Mouse (Mus musculus): ENCODE results near the gene Sptlc3. TPM values are rescaled to one million over a fixed set of nuclear protein-coding genes. Genes with fewer than 3 reads are reported as not detected.

The Sptlc3 gene
- 2.3 and 2.6 TPM in 2 replicates for polyA plus RNA-seq (2015; fragmentation: Nextera tagmentation; extraction: Ambion mirVana)

DNA sequence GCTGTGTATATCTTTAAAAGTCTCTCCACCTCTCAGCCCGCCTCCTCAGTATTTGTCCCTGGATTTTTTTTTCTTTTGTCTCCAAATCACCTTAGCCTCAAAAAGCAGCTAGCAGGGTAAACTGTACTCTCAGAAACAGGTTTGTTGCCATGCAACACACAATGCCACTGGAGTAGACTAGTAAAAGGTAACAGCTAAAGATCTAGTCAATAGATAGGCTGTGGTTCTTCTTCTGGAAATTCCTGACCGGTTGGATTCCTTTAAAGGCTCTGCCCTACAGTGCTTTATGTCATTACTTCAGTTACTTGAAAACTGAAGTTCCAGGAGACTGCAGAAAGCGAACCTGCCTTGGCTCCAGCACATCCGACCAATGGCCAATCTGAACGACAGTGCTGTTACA is at the start of gene Sptlc3:
Sptlc3 (plus strand) TSS at position 78 of the 400 bp plus-strand sequence.
- TF ChIP-seq CTCF (IDR thresholded peaks at IDR 0.05) (no peak), EP300 (IDR thresholded peaks at IDR 0.05) (no peak)
- no peak within 1 kb of the TSS for H3K4me2 ChIP-seq (replicated peaks; ENCODE audit: low read depth, low read length)
- H3K9ac ChIP-seq (replicated peaks; ENCODE audit: low read depth), result no peak within 1 kb of the TSS
- no peaks in the 10 kb centered on the region for H3K36me3 ChIP-seq (ENCODE audit: insufficient read depth, low read length)
- ATAC-seq, result no peak
- no peaks in the 10 kb centered on the region for H3K9me3 ChIP-seq (ENCODE audit: low read length)
- no peaks in the 10 kb centered on the region for H3K27me3 ChIP-seq (replicated peaks; ENCODE audit: insufficient read depth, low read length)
- H3K27ac ChIP-seq (ENCODE audit: low read length), result no peak within 1 kb of the TSS
- H3K4me1 ChIP-seq (ENCODE audit: insufficient read depth, low read depth, low read length), result no peaks in the 10 kb centered on the region
- DNase-seq (ENCODE audit: low spot score), result no peak
- H3K4me3 ChIP-seq (ENCODE audit: low read depth, low read length), result no peak within 1 kb of the TSS
- 50% methylated on average over 5 of the region's 5 CpGs for WGBS

DNA sequence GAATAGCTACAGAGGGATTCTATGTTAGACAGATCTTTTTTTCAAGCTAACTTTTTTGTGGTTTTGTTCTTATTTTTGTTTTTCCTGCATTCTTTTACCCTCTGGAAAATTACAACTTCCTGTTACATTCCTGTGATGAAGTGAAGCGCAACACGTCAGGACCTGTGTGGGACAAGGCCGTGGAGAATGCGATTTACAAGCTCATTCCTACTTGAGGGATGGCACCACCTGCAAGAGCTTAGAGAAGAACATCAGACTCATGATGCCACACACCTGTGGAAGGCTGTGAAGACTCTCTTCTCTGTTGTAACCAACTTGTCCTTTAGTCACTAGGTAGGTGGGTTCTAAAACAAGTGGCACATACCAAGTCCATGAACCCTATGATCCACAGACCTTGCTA is 26.0 kb upstream of the Sptlc3 start:
- TF ChIP-seq EP300 (IDR thresholded peaks at IDR 0.05), result no peak
- no peak for TF ChIP-seq CTCF (IDR thresholded peaks at IDR 0.05)
- ATAC-seq, result no peak
- H3K9me3 ChIP-seq (ENCODE audit: low read length), result no peaks in the 10 kb centered on the region
- no peak for DNase-seq (ENCODE audit: low spot score)
- no peaks in the 10 kb centered on the region for H3K4me1 ChIP-seq (ENCODE audit: insufficient read depth, low read depth, low read length)
- H3K27me3 ChIP-seq (replicated peaks; ENCODE audit: insufficient read depth, low read length), result no peaks in the 10 kb centered on the region
- H3K4me3 ChIP-seq (ENCODE audit: low read depth, low read length), result no peak overlapping the region
- no peak overlapping the region for H3K27ac ChIP-seq (ENCODE audit: low read length)
- H3K9ac ChIP-seq (replicated peaks; ENCODE audit: low read depth), result no peak overlapping the region
- 78% methylated on average over 4 of the region's 4 CpGs for WGBS
- H3K36me3 ChIP-seq (ENCODE audit: insufficient read depth, low read length), result no peaks in the 10 kb centered on the region
- no peak overlapping the region for H3K4me2 ChIP-seq (replicated peaks; ENCODE audit: low read depth, low read length)

DNA sequence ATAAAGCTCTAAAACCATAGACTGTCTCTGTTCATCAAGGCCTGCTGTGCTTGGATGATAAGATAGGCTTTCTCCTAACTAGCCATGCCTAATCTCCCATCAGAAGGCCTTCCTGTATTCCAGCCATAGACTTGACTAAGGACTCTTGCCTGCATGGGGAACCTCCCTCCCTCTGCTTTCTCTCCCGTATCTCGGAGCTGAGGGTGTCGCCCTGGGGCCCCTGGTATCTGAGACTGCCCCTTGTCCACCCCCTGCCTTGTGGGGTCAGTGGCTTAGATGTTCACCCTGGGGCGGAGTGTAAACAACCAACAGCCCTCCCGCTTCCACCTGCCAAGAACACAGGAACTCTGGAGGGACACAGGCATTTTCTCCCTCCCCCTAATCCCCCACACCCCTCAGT is 5.0 kb upstream of the Sptlc3 start:
- no peak overlapping the region for H3K4me3 ChIP-seq (ENCODE audit: low read depth, low read length)
- H3K4me2 ChIP-seq (replicated peaks; ENCODE audit: low read depth, low read length), result no peak overlapping the region
- 37% methylated on average over 5 of the region's 5 CpGs for WGBS
- H3K4me1 ChIP-seq (ENCODE audit: insufficient read depth, low read depth, low read length), result no peaks in the 10 kb centered on the region
- DNase-seq (ENCODE audit: low spot score) (no peak), ATAC-seq (no peak)
- TF ChIP-seq EP300 (IDR thresholded peaks at IDR 0.05) (no peak), CTCF (IDR thresholded peaks at IDR 0.05) (no peak)
- no peaks in the 10 kb centered on the region for H3K9me3 ChIP-seq (ENCODE audit: low read length)
- no peaks in the 10 kb centered on the region for H3K36me3 ChIP-seq (ENCODE audit: insufficient read depth, low read length)
- H3K27ac ChIP-seq (ENCODE audit: low read length), result no peak overlapping the region
- no peak overlapping the region for H3K9ac ChIP-seq (replicated peaks; ENCODE audit: low read depth)
- no peaks in the 10 kb centered on the region for H3K27me3 ChIP-seq (replicated peaks; ENCODE audit: insufficient read depth, low read length)

DNA sequence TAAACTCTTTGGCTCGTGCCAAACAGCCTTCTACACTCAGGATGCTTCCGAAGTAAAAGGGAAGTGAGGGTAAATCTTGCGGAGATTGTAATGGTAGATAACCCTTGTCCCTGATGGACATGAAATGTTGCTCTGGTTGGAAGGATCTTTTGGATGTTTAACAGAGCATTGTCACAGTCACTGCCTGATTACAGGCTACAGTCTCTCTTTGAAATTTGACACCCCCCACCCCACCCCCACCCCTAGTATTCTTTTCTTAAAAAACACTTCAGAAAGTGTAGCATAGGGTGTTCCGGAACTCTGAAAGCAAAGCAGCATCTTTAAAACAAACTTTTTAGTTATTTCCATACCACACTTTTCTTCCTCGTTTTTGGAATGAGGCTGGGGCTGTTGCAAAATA is 916 bp downstream of the Sptlc3 start:
- WGBS, result 18% methylated on average over 5 of the region's 5 CpGs
- Histone ChIP-seq H3K4me1 (ENCODE audit: insufficient read depth, low read depth, low read length) (no peaks in the 10 kb centered on the region), H3K27me3 (replicated peaks; ENCODE audit: insufficient read depth, low read length) (no peaks in the 10 kb centered on the region), H3K9me3 (ENCODE audit: low read length) (no peaks in the 10 kb centered on the region), H3K9ac (replicated peaks; ENCODE audit: low read depth) (no peak overlapping the region), H3K4me3 (ENCODE audit: low read depth, low read length) (no peak overlapping the region), H3K27ac (ENCODE audit: low read length) (no peak overlapping the region), H3K36me3 (ENCODE audit: insufficient read depth, low read length) (no peaks in the 10 kb centered on the region), H3K4me2 (replicated peaks; ENCODE audit: low read depth, low read length) (no peak overlapping the region)
- DNase-seq (ENCODE audit: low spot score) (no peak), ATAC-seq (no peak)
- TF ChIP-seq EP300 (IDR thresholded peaks at IDR 0.05) (no peak), CTCF (IDR thresholded peaks at IDR 0.05) (no peak)

- Histone ChIP-seq H3K4me3 (ENCODE audit: low read depth, low read length) (no peak overlapping the region), H3K4me2 (replicated peaks; ENCODE audit: low read depth, low read length) (no peak overlapping the region), H3K27me3 (replicated peaks; ENCODE audit: insufficient read depth, low read length) (no peaks in the 10 kb centered on the region), H3K9ac (replicated peaks; ENCODE audit: low read depth) (no peak overlapping the region), H3K9me3 (ENCODE audit: low read length) (no peaks in the 10 kb centered on the region), H3K36me3 (ENCODE audit: insufficient read depth, low read length) (no peaks in the 10 kb centered on the region), H3K4me1 (ENCODE audit: insufficient read depth, low read depth, low read length) (no peaks in the 10 kb centered on the region), H3K27ac (ENCODE audit: low read length) (no peak overlapping the region)
- WGBS, result 66% methylated on average over 5 of the region's 5 CpGs
- no peak for TF ChIP-seq EP300 (IDR thresholded peaks at IDR 0.05)
- no peak for TF ChIP-seq CTCF (IDR thresholded peaks at IDR 0.05)
- DNase-seq (ENCODE audit: low spot score) (no peak), ATAC-seq (no peak)
Measured at GRCm38 (mm10) chr2:139561966-139562505, 68.3 kb downstream of the Sptlc3 start.

DNA sequence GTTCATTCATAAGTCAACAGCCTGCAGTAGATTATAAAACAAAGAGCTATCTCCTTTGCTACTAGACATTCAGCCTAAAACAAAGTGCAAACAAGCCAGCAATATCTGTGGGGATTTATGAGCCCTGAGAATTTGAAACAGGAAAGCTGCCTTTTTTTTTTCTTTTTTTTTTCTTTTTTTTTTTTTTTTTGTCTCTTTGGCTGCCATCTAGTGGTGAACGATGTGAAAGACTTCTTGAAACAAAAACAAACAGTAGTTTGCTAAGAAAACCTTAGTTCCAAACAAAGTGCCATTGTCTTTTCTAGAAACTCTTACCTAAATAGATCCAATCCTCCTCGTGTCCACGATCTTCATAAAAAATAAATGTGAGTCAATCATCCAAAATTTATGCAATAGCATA is 85.6 kb downstream of the Sptlc3 start:
- 3% methylated on average over 3 of the region's 3 CpGs for WGBS
- H3K4me2 ChIP-seq (replicated peaks; ENCODE audit: low read depth, low read length), result no peak overlapping the region
- H3K36me3 ChIP-seq (ENCODE audit: insufficient read depth, low read length), result no peaks in the 10 kb centered on the region
- DNase-seq (ENCODE audit: low spot score) (no peak), ATAC-seq (no peak)
- TF ChIP-seq EP300 (IDR thresholded peaks at IDR 0.05) (no peak), CTCF (IDR thresholded peaks at IDR 0.05) (peak; percentile 36)
- H3K9me3 ChIP-seq (ENCODE audit: low read length), result no peaks in the 10 kb centered on the region
- H3K4me3 ChIP-seq (ENCODE audit: low read depth, low read length), result no peak overlapping the region
- no peaks in the 10 kb centered on the region for H3K4me1 ChIP-seq (ENCODE audit: insufficient read depth, low read depth, low read length)
- H3K27me3 ChIP-seq (replicated peaks; ENCODE audit: insufficient read depth, low read length), result no peaks in the 10 kb centered on the region
- H3K27ac ChIP-seq (ENCODE audit: low read length), result no peak overlapping the region
- H3K9ac ChIP-seq (replicated peaks; ENCODE audit: low read depth), result no peak overlapping the region

DNA sequence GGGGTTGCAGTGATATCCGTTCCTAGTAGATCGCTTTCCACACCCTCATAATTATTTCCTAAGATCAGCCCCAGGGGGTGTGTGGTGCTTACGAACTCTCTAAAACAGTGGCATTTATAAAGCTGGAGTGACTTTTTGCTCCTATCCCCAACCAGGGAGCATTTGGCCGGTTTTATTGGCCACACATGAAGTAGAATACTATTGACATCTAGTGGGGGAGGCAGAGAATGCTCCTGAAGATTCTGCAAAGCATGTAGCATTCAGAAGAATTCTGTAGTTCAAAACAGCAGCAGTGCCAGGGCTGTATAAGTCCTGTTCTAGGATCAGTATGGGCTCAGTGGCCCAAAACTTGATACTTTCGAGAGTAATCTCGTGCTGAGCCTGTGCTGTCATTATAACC is 89.1 kb downstream of the Sptlc3 start:
- Histone ChIP-seq H3K4me2 (replicated peaks; ENCODE audit: low read depth, low read length) (no peak overlapping the region), H3K4me1 (ENCODE audit: insufficient read depth, low read depth, low read length) (no peaks in the 10 kb centered on the region), H3K9me3 (ENCODE audit: low read length) (no peaks in the 10 kb centered on the region), H3K4me3 (ENCODE audit: low read depth, low read length) (no peak overlapping the region), H3K36me3 (ENCODE audit: insufficient read depth, low read length) (no peaks in the 10 kb centered on the region), H3K27ac (ENCODE audit: low read length) (no peak overlapping the region), H3K9ac (replicated peaks; ENCODE audit: low read depth) (no peak overlapping the region), H3K27me3 (replicated peaks; ENCODE audit: insufficient read depth, low read length) (no peaks in the 10 kb centered on the region)
- ATAC-seq, result no peak
- peak; percentile 53 for TF ChIP-seq CTCF (IDR thresholded peaks at IDR 0.05)
- no peak for TF ChIP-seq EP300 (IDR thresholded peaks at IDR 0.05)
- DNase-seq (ENCODE audit: low spot score), result peak; percentile 37
- 34% methylated on average over 6 of the region's 6 CpGs for WGBS

Data from lung, postnatal 0 days (tissue).